Mouse (Mus musculus) embryonic fibroblast, embryonic 13.5 days (primary cell): ENCODE data around the gene Rnft1. TPM values are rescaled to one million over a fixed set of nuclear protein-coding genes. Genes with fewer than 3 reads are reported as not detected.
A peak's percentile ranks its signal among the peaks of the same experiment; 100 is the strongest.
"Not testable (repeated sequence)": the region's sequence is repeated elsewhere in the genome, so short reads cannot be mapped to it uniquely, and the experiment has no call there.

Experiments used
- H3K27ac ChIP-seq: 2 replicates; pipeline ENCODE4 v1.5.1; 2012; ENCODE audit warnings: low read length, control low read depth, inconsistent platforms; ENCODE audit not compliant: insufficient read depth
- H3K4me1 ChIP-seq: 2 replicates; pipeline ENCODE4 v1.6.1; 2011; ENCODE audit warnings: low read length; ENCODE audit not compliant: control insufficient read depth, insufficient read depth
- H3K4me3 ChIP-seq: 2 replicates; pipeline ENCODE4 v1.5.1; 2011; ENCODE audit warnings: mild to moderate bottlenecking, control low read depth, low read length; ENCODE audit not compliant: insufficient read depth
- CTCF ChIP-seq: IDR thresholded peaks from 2 replicates; pipeline ENCODE4 v1.5.1; 2011; ENCODE audit warnings: mild to moderate bottlenecking, control low read depth, low read length, moderate library complexity, borderline replicate concordance; ENCODE audit not compliant: insufficient read depth
- POLR2A ChIP-seq: IDR thresholded peaks from 2 replicates; pipeline ENCODE4 v1.6.1; 2011; ENCODE audit warnings: low read depth, mild to moderate bottlenecking, control low read depth, low read length, moderate library complexity
- polyA plus RNA-seq: library from polyadenylated mRNA; stranded (reverse); fragments of >200 nt; gene quantifications from 2 replicates; pipeline ENCODE4 v1.2.4, GENCODE M21; 2011; ENCODE audit warnings: low read depth; ENCODE audit not compliant: missing spikeins, insufficient read length

Rnft1 gene
- polyA plus RNA-seq, 1 experiment = 72.6 TPM

DNA sequence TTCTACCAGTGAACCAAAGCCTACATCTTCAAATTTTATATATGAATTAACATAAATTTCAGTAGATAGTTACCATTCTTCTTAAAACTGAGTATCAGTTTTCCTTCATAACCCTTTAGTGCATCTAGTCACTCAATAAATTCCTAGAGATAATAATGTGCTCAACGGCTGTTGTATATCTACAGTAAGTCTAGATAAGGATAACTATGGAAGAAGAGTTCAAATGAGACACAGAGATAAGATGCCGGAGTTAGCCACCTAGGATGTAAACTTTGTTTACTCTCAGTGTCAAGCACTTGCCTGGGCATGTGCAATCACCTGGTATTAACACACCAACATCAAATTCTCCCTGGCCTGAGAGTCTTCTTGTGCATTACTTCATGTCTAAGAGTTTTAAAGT, 22.9 kb downstream of the Rnft1 start:
- no peak overlapping the region for H3K4me3 ChIP-seq
- H3K4me1 ChIP-seq = no peaks in the 10 kb centered on the region
- H3K27ac ChIP-seq = no peak overlapping the region
- TF ChIP-seq CTCF (no peak), POLR2A (no peak)

DNA sequence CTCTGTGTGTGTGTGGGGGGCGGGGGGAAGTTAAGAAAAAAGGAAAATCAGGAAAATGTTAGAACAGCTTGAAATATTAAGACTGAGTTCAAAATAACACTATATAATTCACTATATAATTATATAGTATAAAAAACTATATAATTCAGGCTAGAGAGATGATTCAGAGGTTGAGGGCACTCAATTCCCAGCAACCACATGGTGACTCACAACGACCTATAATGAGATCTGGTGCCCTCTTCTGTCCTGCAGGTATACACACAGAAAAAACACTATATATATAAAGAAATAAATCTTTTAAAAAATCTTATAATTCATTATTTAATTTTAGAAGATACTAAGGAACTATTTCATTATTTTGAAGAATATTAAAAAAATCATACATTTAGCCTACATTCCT, 23.5 kb downstream of the Rnft1 start:
- TF ChIP-seq CTCF (no peak), POLR2A (no peak)
- Histone ChIP-seq H3K4me1 (no peaks in the 10 kb centered on the region), H3K27ac (no peak overlapping the region), H3K4me3 (no peak overlapping the region)

DNA sequence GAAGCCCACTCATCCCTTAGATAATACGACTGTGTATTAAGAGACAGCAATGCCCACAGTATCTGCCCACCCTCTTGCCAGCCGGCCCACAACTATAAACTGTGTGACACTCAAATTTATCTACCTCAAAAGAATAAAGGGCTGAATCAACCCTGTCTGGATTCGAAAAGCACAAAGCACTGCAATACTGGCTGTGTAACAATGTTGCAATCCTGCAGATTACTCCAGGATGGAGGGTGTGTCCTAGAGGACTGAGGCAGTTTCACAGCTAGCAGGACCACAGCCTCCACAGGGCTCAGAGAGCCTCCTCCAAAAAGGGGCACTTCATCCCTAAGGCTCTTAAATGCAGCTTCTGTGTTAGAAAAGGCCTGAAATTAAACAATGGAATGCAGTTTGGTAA, 32.2 kb downstream of the Rnft1 start:
- TF ChIP-seq POLR2A (no peak), CTCF (no peak)
- no peaks in the 10 kb centered on the region for H3K4me1 ChIP-seq
- no peak overlapping the region for H3K4me3 ChIP-seq
- no peak overlapping the region for H3K27ac ChIP-seq

DNA sequence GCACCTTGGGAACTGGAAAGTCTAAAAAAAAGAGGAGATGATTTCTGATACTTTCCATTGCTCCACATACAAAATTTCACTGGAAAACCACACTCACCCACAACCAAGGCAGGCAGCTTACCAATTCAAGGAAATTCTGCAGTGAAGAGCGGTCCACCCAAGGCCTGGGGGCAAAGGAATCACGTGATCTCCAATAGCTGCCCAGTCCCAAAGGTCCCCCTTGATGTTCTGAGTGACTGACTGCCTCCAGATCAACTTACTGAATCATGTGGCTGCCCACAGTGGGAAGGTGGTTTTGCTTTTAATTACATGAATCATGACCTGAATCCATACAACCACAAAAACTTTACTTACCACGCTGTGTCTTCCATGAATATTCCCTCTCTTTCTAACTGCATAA, 32.8 kb downstream of the Rnft1 start:
- Histone ChIP-seq H3K27ac (peak overlapping the region; percentile 41; the same call in 1 of the 2 replicates), H3K4me1 (no peaks in the 10 kb centered on the region), H3K4me3 (no peak overlapping the region)
- TF ChIP-seq POLR2A (no peak), CTCF (no peak)

DNA sequence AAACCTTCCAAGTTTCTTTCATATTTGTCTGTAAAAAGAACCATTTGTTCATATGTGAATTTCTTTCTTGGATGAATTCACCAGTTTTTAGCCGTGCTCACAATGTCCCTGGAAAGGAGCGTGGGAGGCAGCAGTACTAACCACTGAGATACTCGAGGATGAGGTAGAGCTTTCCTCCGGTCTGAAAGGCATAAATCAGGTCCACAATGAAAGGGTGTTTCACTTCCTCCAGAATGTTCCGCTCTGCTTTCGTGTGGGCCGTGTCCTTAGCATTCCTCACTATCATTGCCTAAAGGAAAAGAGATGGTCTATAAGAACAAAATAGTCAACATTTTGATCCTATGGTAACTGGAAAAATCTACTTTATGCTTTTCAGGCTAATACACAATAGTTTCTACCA, 35.3 kb downstream of the Rnft1 start:
- Histone ChIP-seq H3K4me3 (no peak overlapping the region), H3K27ac (no peak overlapping the region), H3K4me1 (no peaks in the 10 kb centered on the region)
- TF ChIP-seq CTCF (no peak), POLR2A (no peak)

DNA sequence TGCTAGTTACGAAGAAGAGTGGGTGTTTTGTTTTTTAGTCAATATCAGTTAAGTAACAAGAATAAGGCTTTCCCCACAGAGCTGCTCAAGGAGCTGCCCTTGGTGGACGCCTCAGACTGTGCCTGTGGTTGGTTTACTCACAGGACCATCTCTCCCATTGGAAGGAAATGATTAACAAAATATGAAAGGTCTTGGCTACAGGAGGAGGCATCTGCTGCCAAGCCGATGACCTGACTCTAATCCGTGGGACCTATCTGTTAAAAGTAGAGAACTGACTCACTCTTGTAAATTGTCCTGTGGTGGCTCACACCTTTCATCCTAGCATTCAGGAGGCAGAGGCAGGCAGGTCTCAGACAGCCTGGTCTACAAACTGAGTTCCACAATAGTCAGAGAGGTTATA, 43.1 kb downstream of the Rnft1 start:
- TF ChIP-seq POLR2A (no peak), CTCF (no peak)

DNA sequence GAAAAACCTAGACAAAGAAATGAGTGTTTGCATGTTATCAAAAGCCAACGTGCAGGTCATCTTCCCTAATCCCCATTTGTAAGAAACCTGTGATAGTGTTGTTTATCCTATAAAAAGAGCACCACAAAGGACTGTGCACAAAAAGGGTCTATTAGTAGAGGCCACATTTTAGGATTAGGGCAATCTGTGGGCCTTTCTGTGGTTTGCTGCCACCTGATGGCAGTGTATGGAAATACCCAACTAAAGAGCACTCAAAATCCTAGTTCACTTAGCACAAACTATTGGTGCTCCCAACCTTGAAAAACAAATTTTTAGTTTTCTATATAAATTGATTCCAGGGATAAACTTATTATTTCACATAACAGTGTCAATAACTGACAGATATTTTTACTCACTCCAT, 48.4 kb downstream of the Rnft1 start:
- Histone ChIP-seq H3K4me3 (no peak overlapping the region), H3K27ac (no peak overlapping the region), H3K4me1 (no peaks in the 10 kb centered on the region)
- TF ChIP-seq POLR2A (no peak), CTCF (no peak)

More for the DNA sequence above, 43.1 kb downstream of the Rnft1 start:
- Histone ChIP-seq H3K4me1 (no peaks in the 10 kb centered on the region), H3K27ac (no peak overlapping the region), H3K4me3 (no peak overlapping the region)

DNA sequence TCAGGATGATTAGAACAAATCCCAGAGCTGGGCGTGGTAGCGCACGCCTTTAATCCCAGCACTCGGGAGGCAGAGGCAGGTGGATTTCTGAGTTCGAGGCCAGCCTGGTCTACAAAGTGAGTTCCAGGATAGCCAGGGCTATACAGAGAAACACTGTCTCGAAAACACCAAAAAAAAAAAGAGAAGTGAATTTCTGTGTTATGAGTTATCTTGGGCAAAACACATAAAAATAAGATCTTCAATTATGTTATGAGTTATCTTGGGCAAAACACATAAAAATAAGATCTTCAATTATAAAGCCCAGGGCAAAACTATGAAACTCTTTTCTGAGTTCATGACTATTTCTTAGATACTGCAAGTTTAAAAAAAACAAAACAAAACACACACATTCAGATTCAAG, 48.8 kb downstream of the Rnft1 start:
- H3K4me1 ChIP-seq, H3K4me3 ChIP-seq, H3K27ac ChIP-seq: not testable (repeated sequence)

DNA sequence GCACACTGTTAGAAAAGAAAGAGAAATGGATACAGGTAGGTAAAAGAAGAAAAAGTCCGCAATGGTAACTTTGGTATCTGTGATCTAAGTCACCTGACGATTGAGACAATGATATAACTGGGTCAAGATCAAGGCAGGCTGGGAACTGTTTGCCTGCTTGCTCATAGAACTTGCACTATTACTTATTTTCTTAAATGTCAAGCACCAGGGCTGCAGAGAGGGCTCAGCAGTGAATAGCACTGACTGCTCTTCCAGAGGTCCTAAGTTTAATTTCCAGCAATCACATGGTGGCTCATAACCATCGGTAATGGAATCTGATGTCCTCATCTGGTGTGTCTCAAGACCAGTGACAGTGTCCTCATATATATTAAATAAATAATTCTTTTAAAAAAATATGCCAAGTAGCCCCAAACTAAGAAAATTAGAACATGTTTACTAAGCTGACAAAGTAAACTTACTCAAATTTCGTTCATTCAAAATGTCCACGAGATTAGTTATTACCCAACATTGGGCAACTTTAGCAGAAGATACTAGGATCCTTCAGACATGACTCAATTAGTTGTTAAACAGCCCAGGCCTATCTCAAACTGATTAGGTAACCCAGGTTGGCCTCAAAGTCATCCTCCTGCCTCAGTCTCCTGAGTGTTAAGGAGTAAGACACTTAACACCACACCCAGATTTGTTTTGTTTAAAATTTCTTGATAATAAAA, 49.9 kb downstream of the Rnft1 start:
- Histone ChIP-seq H3K27ac (no peak overlapping the region), H3K4me3 (no peak overlapping the region), H3K4me1 (no peaks in the 10 kb centered on the region)
- TF ChIP-seq CTCF (no peak), POLR2A (no peak)

DNA sequence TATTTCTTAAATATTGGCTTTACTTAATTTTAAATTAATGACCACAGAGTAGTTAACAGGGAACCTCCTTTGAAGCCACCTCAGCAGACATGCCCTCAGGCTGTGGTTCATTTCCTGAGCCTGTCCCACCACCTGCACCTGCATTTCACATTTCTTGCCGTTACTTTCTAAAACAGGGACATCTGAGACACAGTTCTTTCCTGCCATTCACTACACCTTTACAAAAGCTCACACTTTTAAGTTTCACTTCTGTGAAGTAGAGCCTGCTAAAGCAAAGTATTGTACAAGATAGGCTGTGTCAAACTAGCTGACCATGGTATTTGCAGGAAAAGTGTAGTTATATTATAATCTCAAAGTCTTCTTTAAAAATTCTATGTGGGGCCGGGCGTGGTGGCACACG, 54.3 kb downstream of the Rnft1 start:
- Histone ChIP-seq H3K27ac (no peak overlapping the region), H3K4me3 (no peak overlapping the region), H3K4me1 (peaks cover 5% of the 10 kb centered on the region)
- TF ChIP-seq POLR2A (no peak), CTCF (no peak)
